Mouse (Mus musculus) layer of hippocampus, adult 9-10 months (tissue): ENCODE data around the gene Trim71.

Experiments used
- DNase-seq: peaks from one replicate; pipeline ENCODE4 v3.0.0; 2022; ENCODE audit warnings: low spot score

The Trim71 gene

DNA sequence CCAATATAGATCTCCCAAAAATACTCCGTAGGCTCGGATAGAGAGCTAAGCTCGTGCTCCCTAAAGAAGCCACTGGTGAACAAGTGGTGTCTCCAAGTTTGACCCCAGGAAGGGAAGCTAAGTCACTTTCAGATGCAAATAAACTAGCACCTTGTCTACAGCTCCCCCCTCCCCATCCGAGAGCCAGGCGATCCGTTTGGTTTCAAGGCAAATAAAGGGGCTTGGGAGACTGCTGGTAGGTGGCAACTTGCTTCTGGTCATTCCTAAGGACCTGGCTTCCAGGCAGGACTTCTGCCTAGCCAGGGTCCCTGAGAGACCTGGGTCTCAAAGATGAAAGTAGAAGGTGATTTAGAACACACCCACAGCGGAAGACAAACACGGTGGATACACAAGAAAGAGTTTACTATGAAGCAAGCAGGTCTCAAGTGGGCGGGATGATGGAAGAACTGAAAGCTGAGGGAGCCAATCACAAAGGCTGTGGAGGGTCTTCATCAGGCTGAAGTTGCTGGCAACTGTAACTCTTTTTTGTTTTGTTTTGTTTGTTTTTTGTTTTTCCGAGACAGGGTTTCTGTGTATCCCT is 7.8 kb downstream of the Trim71 start:
- no peak for DNase-seq

DNA sequence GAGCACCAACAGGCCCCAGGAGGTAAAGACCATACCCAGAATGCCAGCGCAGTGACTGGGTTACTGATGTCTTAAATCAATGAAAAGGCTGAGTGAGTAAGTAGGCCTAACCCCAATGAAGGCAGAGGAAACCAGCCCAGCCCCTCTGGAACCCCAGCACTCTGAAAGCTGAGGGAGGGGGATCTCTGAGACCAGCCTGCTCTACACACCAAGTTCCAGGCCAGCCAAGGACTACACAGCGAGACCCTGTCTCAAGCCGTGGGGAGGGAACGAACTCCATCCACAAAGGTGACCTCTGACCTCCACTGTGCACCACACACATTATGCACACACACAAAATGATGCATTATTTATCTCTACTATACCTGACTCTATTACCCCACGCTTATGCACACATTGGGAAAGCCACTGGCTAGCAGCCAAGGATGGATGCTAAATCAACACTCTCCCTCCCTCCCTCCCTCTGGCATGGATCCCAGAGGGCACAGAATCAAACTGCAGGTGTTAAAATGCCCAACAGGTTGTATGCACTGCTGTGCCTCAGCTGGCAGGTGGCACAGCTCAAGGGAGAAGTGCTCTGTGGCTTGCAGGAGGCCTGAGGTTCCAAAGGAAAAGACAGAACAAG is 9.7 kb downstream of the Trim71 start:
- DNase-seq, result no peak

DNA sequence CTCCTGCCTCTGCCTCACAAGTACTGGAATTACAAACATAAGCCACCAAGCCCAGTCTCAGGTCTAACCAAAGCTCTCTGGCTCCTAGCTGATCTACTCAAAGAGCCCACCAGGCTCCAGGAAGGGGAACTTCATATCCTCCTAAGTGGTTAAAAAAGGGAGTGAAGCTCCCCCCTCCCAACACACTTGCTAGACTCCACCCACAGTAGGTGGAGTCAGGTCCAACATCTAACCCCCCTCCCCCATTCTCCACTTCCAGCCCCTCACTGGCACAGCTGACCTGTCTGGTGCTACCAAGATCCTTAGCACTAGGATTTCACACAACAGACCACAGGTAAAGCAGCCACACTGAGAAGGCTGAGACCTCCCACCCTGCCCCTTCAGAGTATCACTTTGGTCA is 10.3 kb downstream of the Trim71 start:
- no peak for DNase-seq

DNA sequence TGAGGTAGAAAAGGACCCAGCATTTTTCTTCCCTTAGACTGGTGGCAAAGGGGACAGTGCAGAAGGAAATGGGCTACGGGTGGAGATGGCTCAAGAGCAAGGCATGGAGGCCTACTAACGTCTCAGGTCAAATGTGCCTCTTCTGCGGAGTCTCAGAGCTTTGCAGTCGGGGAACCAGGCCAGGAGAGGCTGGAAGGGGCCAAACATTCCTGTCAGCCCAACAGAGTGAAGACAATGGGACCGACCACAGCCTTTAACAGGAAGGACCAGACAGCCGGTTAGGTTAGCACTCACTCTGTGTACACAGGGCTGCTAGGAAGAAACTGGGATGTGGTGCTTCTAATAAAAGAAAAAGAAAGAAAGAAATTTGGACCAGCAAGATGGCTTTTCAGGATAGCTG is 14.1 kb downstream of the Trim71 start:
- DNase-seq, result no peak

DNA sequence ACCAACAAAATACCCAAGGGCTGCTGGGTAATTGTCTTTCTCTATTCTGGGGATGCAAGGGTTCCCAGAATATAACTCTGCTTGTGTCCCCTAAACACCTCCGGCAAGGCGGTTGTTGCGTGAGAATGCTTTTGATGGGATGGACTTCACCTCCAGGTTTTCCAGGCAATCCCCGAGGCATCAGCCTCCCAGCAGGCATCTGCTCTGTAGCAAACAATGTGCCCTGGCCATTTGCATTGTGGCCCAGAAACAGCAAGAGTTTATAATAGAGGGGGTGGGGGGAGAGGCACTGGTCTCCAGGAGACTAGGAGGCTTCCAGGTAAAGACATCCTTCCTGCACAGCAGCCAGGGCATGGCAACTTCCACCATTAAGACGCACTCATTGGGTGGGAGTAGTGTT is 15.1 kb downstream of the Trim71 start:
- no peak for DNase-seq

DNA sequence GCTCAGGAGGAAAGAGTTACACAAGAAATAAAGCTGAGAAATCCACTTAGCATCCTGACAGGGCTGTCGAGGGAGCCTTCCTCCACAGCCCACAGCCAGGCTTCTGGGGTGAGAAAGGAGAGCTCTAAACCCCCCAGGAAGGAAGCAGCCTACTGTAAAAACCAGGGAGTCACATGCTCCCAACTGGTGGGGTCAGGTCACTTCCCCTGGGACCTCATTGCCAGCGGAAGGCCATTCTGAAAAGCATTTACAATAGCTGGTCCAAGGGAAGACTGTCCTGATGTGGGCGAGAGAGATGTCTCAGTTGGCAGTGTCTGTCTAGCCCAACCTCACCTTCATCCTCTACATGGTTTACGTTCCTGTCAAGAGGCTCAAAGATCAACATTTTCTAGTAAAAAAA is 15.7 kb downstream of the Trim71 start:
- no peak for DNase-seq

DNA sequence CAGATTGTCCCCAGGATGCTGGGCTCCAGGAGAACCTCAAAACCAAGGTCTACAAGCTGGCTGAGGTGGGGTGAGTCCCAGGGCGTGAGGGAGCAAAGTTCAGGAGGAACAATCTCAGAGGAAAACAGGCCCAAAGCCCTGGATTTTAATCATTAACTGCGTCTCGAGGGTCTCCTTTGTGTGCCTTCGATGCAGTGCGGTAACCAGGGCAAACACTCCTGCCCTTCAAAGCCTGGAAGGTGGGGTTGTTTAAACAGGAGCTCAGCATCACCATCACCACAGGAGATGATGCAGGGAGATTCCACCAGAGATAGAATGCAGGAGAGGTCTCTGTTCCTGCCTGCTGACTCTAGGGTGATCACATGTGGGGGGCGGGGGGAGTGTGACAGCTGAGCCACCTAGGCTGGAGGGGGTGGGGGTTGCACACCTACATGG is 16.5 kb downstream of the Trim71 start:
- DNase-seq, result no peak

DNA sequence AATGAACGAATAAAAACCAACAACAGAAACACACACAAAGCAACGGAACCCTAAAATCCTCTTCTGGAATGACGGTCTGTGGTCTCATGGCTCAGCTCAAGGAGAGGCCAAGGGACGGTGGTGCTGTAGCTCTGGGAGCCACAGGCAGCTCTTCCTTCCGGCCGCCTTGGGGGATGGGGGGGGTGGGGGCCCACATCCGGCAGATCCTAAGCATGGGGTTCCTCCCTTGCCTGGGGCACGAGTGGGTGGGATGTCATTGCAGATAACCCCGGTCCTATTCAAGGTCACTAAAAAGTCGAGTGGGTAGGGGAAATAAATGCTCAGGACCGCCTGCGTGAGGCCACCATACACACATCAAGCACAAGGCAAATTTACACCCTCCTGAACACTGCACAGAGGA is 17.4 kb downstream of the Trim71 start:
- no peak for DNase-seq

DNA sequence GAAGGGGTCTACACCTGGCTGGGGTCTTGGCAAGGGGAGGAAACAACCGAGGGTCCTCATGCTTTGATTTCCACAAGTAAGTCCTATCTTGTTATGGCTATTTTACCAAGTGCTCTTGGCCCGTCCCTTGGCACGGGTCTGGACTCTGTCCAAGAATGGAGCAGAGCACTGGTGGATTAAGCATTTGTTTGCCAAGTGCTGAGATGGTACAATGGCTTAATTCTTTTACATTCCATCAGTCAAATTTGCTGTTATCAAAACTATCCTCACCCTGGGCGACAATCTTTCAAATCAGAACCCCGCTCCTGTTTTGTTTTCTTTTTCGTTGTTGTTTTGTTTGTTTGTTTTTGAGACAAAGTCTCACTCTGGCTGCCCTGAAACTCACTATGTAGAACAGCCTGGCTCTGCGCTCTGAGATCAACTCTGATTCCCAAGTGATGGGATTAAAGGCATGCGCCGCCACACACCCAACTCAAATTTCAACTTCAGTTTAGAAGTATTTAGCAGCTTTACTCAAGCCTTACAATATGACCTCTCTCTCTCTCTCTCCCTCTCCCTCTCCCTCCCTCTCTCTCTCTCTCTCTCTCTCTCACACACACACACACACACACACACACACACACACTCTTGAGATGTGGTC is 19.3 kb downstream of the Trim71 start:
- DNase-seq, result no peak

DNA sequence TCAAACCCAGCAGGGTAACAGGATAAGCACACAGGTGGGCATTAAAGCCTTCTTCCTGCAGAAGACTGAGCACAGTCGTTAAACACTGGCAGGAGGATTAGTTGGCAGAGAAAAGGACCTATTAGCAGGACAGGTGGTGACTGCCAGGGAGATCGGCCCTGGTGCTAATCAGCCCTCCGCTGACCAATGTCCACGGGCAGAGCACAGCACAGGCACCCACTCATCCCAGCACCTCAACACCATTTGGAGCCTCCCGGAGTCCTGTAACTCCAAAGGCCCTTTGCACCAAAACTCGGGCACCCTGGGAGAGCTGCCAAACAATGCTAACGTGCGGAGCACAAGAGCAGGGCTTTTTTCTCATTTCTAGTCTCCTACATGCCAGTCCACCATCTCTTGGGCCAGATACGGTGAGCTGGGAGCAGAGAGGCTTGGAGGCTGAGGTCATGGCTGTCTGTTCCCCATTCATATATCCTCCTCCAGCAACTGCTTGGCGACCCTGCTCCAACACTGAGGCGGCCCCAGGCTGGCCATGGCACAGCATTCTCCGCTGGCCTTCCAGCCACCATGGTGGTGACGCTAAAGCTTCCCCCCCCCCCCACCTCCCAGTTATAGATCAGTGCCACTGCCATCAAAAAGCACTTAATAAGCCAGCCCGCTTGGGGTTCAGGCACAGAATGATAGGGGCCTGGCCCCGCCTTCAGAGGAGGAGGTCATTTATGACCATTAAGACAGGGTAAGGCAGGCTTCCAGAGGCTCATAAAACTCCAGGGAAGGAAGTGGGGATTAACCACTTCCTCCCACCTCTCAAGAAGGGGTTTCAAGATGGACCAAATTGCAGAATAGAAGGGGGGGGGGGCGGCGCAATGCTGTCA is 20.1 kb downstream of the Trim71 start:
- no peak for DNase-seq

DNA sequence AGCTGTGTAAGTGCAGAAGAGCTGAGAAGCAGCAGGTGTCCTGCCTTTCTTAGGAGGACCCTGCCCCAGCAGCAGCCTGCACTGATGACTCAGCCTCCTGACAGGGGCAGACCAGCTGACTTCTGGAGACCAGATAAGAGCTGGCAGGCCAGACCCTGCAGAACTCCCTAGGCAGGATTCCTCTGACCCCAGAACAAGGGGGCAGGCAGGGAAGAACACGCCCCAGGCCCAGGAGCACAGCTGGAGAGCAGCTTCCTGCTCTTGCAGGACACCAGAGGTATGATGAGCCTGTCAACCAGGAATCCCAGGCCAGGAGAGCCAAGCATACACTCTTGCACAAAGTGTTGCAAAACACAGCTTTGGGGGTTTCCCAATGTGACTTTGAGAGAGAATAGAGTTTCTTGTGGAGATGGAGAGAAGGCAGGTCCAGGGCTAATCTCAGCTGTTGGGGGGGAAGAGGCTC is 22.9 kb downstream of the Trim71 start:
- no peak for DNase-seq

DNA sequence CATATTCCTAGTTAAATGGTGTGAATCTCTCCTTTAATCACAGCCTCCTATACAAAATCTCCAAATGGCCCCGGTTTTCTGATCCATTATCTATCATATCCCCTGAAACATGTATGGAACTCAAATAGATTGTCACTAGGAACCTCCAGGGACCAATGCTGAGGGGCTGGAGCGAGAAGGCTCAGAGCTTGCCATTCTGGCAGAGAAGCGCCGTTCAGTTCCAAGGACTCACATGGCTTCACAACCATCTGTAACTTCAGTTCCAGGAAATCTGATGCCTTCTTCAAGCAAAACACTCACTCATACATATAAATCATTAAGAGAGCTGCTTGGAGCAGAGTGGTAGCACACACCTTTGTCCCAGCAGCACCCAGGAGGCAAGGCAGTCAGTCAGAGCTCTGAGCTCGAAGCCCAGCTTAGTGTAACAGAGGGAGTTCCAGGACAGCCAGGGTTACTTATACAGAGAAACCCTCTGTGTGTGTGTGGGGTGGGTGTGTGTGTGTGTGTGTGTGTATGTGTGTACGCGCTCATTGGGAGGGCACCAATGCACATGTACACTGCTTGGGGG is 25.1 kb downstream of the Trim71 start:
- DNase-seq, result no peak

DNA sequence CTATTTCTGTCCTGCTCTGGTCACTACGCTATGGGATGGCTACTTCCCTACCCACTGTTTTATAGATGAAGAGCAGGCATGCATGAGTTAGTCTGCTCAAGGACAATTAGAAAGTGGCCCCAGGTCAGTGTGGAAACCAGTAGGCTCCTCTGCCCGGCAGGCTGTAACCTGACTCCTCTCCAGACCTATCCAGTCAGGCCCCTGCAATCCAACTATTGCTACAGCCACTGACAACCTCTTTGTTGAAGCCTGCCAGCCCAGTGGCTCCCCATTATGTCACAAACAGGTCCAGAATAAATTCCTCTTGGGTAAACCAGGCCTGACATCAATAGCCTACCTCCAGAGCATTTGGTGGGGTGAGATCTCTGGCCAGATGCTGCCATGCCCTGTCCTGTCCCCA is 27.5 kb downstream of the Trim71 start:
- DNase-seq, result no peak

DNA sequence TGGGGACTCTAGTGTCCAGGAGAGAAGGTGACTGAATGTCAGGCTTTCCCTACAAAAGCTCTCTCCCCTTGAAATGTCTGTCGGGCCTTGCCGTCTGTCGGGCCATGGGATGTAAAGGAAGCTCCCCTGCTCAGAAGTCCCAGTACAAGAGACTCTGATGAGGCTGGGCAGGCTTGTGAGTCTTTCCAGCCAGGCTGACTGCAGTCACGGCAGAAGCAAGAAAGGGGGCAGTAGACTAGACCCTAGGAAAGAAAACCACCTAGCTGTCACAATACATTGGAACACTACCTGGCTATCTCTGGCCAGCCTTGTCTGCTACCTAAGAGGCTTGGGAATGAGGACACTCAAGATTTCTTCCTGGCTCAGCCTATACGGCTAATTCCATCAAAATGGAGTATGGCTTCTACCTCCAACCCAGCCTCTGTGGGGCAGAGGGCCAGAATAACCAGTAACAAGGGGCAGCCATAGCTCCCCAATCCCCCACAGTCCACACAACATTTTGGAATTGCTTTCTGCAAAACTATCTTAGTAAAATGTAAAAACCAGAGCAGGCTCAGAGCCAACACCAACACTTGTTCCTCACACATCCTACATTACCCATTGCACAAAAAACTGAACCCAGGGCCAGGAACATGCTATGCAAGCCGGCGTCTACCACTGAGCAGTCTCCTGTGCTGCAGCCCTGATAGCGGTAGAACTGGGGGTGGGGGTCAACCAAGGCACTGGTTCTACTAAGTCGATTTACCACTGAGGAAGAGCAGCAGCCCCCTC is 29.2 kb downstream of the Trim71 start:
- DNase-seq, result no peak

DNA sequence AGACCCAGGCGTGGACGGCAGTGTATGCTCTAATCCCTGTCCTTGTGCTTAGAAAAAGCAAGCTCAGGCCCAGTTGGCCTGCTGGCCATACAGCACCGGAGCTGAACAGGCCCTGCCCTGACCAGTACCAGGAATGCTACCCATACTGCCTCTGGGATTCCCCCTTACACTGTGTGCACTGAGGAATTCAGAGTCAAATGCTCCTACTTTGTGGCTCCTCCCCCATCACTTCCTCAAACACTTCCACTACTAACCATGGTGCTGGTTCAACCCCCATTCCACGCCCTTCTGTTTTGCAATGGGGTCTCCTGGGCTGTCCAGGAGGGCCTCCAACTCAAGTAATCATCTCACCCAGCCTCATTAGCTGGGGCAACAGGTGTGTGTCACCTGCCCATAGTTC is 30.3 kb downstream of the Trim71 start:
- no peak for DNase-seq

DNA sequence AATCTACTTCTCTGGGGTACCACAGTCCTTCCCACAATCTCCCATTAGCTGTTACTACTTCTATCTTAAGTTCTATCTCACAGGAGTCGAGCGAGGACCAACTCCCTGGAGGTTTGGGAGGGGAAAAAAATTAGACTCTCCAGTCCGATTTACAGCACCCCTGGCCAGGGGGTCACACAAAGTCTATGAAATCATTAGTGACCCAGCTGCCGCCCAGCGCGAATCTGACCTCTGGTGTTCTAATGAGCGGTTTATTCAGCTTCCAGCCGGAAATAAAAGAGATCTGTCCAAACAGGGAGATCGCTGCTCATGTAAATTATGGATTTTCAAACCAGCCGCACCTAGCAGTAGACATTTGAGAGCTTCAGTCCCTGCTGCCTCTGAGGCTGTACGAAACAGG is 32.9 kb downstream of the Trim71 start:
- no peak for DNase-seq

DNA sequence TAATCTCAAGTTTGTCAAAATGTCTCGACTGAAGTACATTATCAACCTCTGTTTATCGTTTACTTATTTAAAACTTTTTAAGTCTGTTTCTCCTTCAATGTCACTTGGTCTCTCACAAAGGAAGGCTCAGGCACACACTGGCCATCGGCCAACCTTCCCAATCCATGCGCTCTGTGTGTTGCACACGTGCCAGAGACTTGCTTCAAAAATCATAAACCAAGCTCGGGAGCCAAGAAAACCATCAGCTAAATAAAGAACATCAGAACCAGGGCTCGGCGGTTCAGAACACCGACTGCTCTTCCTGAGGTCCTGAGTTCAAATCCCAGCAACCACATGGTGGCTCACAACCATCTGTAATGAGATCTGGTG is 35.5 kb downstream of the Trim71 start:
- no peak for DNase-seq

DNA sequence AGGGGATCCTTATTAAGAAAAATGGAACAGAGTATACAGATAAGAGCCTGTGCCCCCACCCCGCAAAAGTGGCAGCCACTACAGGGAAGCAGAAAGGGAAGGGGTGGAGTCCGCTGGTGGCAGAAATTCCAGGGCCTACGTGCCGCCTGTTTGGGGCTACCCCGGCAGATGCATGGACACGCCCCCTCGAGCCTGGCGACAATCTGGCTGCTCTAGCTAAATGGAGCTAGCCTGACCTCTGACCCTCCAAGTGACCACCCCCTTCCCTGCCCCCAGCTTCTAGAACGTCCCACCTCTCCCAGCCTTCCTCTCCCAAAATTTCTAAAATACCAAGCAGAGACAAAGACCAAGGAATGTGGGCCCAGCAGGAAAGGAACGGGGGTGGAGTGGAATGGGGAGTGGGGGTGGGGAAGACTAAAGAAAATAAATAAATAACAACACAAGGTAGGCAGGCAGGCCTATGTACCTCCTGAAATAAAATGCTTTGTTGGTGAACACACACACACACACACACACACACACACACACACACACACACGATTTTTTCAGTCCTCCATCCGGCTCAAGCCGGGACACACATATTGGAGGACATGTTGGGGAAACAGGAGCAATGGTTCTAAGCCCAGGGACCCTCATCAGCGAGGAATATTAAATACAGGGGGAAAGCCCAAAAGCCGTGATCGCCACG is 36.0 kb downstream of the Trim71 start:
- no peak for DNase-seq

DNA sequence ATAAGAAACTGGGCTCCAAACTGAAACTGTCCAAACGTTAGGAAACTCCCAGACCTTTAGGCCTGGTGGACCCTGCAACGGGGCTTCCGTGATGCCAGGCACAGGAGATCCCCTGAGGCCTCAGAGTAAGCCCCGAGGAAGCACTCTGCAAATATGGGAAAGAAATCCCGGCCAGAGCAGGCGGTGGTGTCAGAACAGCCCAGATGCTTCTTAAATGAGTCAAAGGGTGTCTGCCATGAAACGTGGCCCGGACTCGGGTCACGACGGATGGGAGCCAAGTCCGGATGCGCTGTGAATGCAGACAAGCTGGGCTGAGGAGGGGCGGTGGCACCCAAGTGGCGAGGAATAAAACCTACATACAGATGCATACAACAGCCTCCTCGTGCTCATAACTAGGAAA is 37.1 kb downstream of the Trim71 start:
- no peak for DNase-seq

DNA sequence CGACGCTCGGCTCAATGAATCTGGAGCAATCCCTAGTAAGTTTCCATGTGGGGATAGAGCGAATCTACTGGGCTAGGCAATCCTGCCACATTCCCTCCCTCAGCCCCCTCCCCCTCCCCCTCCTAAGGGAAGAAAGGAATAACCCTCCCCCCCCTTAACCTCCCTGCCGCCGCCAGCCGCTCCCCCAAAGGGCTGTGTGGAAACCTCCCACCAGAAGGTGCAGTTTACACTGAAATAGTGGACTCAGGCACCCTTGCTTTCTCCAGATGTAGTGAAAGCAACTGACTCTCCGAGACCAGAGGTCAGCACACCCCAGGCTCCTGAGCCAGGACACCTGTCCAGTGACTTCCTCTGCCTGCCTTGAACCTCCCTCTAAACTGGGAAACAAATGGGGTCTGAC is 37.6 kb downstream of the Trim71 start:
- DNase-seq, result no peak

DNA sequence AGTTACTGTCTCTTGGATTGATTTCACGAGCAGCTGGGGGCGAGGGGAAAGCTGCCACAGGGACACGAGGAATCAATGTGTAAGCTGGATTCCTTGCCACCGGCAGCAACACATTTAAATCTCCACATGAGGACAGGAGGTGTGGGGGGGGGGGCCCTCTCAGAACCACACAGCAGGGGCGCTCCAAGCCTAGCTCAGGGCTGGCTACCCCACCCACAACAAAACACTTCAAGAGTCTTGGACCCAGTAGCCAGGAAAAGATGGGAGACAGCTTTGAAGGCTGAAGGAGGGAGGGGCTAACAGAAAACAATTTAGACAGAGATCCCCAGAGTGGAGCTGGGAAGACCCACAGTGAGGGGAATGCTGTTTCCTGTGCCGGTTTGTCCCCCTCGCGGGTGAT is 38.3 kb downstream of the Trim71 start:
- DNase-seq, result no peak
